Mouse (Mus musculus): ENCODE data around the gene Tmem121. TPM values are rescaled to one million over a fixed set of nuclear protein-coding genes. Genes with fewer than 3 reads are reported as not detected.

Gene Tmem121
- polyA plus RNA-seq, 1 experiment from 2014 or later = 24.5 TPM

DNA sequence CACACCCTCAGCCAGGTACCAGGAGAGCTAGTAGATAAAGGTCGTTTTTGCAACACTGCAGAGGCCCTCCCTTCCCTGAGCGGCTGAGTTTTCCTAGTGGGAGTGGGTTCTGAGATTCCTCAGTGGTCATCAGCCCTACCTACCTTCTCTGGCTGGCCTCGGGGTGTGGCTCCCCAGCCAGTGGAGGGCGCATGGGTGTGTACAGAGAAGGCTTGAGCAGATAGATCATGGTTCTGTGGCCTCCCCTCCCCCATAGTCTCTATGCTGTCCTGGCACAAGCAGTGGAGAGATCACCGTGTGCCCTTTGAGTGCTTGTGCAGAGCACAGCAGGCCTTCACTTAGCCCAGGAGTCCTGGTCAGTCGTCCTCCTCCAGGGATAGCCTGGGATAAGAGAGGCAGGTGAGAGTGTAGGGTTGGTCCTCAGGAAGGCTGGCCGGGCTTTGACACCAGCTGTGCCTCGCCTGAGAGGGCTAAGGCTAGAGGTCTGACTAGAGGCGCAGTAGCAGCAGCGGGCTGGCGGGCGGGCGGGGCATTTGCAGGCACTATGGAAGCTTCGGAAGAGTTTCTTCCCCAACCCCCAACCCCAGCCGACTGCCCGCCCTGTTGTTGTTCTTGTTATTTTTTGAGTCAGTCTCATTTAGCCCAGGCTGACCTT, 37.2 kb upstream of the Tmem121 start:
- no peak for ATAC-seq (ENCODE audit: low FRiP score, low TSS enrichment)
- H3K27ac ChIP-seq (replicated peaks; ENCODE audit: low read depth, low read length) = no peak overlapping the region
- H3K9me3 ChIP-seq (ENCODE audit: control insufficient read depth, low read length) = no peaks in the 10 kb centered on the region
- DNase-seq = no peak
- no peak overlapping the region for H3K4me2 ChIP-seq (ENCODE audit: low read length)
- no peak overlapping the region for H3K4me3 ChIP-seq (replicated peaks; ENCODE audit: low read depth, low read length)
- 30% methylated on average over 16 of the region's 16 CpGs for WGBS
- H3K36me3 ChIP-seq (ENCODE audit: control insufficient read depth, insufficient read depth, low read length) = peaks cover 24% of the 10 kb centered on the region
- no peak overlapping the region for H3K9ac ChIP-seq (replicated peaks; ENCODE audit: low read length)
- H3K27me3 ChIP-seq (ENCODE audit: control insufficient read depth, insufficient read depth, low read length) = peaks cover 10% of the 10 kb centered on the region; the same call in 1 of the 2 replicates
- peaks cover 14% of the 10 kb centered on the region for H3K4me1 ChIP-seq (ENCODE audit: control insufficient read depth, insufficient read depth, low read length)

DNA sequence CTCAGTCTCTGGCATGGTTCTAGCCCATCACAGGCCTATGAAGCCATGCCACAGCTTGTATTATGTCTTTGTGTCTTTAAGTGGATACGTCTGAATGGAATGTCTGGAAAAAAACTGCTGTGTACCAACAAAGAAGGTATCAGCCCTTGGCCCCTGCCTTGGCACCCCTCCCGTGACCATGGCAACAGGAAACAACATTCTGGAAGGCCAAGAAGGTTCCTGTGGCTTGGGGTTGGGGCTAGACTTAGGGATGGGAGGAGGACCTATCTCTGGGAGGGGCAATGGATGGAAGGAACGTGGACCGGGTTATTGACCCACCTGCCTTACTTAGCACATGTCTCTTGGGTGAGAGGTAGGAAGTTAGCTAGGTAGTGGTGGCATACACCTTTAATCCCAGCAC, 36.4 kb upstream of the Tmem121 start:
- Histone ChIP-seq H3K9me3 (ENCODE audit: control insufficient read depth, low read length) (no peaks in the 10 kb centered on the region), H3K4me1 (ENCODE audit: control insufficient read depth, insufficient read depth, low read length) (peaks cover 14% of the 10 kb centered on the region), H3K9ac (replicated peaks; ENCODE audit: low read length) (no peak overlapping the region), H3K27ac (replicated peaks; ENCODE audit: low read depth, low read length) (no peak overlapping the region), H3K36me3 (ENCODE audit: control insufficient read depth, insufficient read depth, low read length) (peaks cover 16% of the 10 kb centered on the region), H3K4me3 (replicated peaks; ENCODE audit: low read depth, low read length) (no peak overlapping the region), H3K27me3 (ENCODE audit: control insufficient read depth, insufficient read depth, low read length) (peaks cover 13% of the 10 kb centered on the region; the same call in 1 of the 2 replicates), H3K4me2 (ENCODE audit: low read length) (no peak overlapping the region)
- DNase-seq (no peak), ATAC-seq (ENCODE audit: low FRiP score, low TSS enrichment) (no peak)
- WGBS = 48% methylated on average over 4 of the region's 4 CpGs

DNA sequence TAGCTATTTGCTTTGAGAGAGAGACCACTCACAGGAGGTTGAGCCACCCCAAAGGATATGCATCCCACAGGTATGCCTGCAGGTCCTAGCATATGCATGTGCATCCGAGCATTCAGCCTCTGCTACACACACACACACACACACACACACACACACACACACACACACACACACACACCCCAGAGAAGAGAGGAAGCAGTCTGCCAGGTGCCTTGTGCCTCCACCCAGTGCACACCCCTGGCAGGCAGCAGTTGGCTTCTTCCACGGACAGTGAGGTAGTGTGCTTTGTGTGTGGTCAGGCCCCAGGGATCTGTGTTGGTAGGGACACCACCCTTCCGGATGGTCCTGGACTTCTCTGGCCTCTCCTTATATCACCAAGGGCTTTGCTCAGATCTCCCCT, 35.8 kb upstream of the Tmem121 start:
- peaks cover 10% of the 10 kb centered on the region; the same call in 1 of the 2 replicates for H3K36me3 ChIP-seq (ENCODE audit: control insufficient read depth, insufficient read depth, low read length)
- H3K9me3 ChIP-seq (ENCODE audit: control insufficient read depth, low read length) = no peaks in the 10 kb centered on the region
- peaks cover 14% of the 10 kb centered on the region for H3K4me1 ChIP-seq (ENCODE audit: control insufficient read depth, insufficient read depth, low read length)
- H3K4me3 ChIP-seq (replicated peaks; ENCODE audit: low read depth, low read length) = no peak overlapping the region
- WGBS = 76% methylated on average over 3 of the region's 3 CpGs
- no peak overlapping the region for H3K27ac ChIP-seq (replicated peaks; ENCODE audit: low read depth, low read length)
- DNase-seq (no peak), ATAC-seq (ENCODE audit: low FRiP score, low TSS enrichment) (no peak)
- H3K4me2 ChIP-seq (ENCODE audit: low read length) = no peak overlapping the region
- no peak overlapping the region for H3K9ac ChIP-seq (replicated peaks; ENCODE audit: low read length)
- H3K27me3 ChIP-seq (ENCODE audit: control insufficient read depth, insufficient read depth, low read length) = peaks cover 14% of the 10 kb centered on the region; the same call in 1 of the 2 replicates

DNA sequence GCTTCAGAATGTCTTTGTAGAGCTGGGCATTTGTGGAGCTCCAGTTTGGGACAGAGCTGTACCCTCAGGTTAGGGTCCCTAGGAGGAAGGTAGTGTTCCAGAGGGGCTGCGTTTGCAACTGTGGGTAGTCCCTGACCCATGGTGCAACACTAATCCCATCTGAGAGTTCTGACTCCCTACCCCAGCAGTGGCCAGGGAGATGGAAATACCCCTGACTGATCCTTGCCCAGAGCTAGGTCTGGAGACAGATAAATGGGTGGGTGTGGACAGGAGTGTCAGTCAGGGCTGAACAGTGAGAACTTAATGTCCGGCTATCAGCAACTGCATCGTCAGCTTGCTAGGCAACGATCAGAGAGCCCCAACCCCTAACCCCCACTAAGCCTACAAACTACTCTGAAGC, 35.1 kb upstream of the Tmem121 start:
- Histone ChIP-seq H3K4me1 (ENCODE audit: control insufficient read depth, insufficient read depth, low read length) (peaks cover 21% of the 10 kb centered on the region), H3K36me3 (ENCODE audit: control insufficient read depth, insufficient read depth, low read length) (0 out of 2 replicates have a peak, but pooled peaks cover 3% of the 10 kb centered on the region), H3K27me3 (ENCODE audit: control insufficient read depth, insufficient read depth, low read length) (peaks cover 14% of the 10 kb centered on the region; the same call in 1 of the 2 replicates), H3K27ac (replicated peaks; ENCODE audit: low read depth, low read length) (no peak overlapping the region), H3K9ac (replicated peaks; ENCODE audit: low read length) (no peak overlapping the region), H3K4me2 (ENCODE audit: low read length) (no peak overlapping the region), H3K9me3 (ENCODE audit: control insufficient read depth, low read length) (no peaks in the 10 kb centered on the region), H3K4me3 (replicated peaks; ENCODE audit: low read depth, low read length) (no peak overlapping the region)
- DNase-seq = no peak
- 73% methylated on average over 4 of the region's 4 CpGs for WGBS
- ATAC-seq (ENCODE audit: low FRiP score, low TSS enrichment) = no peak

DNA sequence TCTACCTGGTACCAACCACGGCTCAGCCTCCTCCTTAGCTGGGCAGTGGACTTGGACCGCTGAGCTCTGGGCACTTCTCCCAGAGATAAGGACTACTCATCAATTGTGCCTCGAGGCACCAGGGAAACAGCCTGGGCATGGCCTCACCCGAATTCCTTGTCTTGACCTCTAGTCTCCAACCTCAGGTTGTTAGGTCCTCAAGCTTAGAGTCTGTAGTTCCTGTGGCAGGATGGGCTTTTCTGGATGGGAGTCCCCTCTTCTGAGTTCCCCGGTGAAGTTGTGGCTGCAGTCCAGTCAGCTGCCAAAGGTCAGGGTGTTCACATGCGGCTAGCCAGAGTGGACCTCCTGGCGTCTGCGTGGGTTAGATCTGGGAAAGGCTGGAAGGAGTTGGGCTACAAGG, 34.7 kb upstream of the Tmem121 start:
- Histone ChIP-seq H3K9me3 (ENCODE audit: control insufficient read depth, low read length) (no peaks in the 10 kb centered on the region), H3K9ac (replicated peaks; ENCODE audit: low read length) (no peak overlapping the region), H3K27me3 (ENCODE audit: control insufficient read depth, insufficient read depth, low read length) (peaks cover 14% of the 10 kb centered on the region; the same call in 1 of the 2 replicates), H3K4me3 (replicated peaks; ENCODE audit: low read depth, low read length) (no peak overlapping the region), H3K27ac (replicated peaks; ENCODE audit: low read depth, low read length) (no peak overlapping the region), H3K4me2 (ENCODE audit: low read length) (no peak overlapping the region), H3K4me1 (ENCODE audit: control insufficient read depth, insufficient read depth, low read length) (peaks cover 22% of the 10 kb centered on the region), H3K36me3 (ENCODE audit: control insufficient read depth, insufficient read depth, low read length) (no peaks in the 10 kb centered on the region)
- 84% methylated on average over 8 of the region's 8 CpGs for WGBS
- ATAC-seq (ENCODE audit: low FRiP score, low TSS enrichment) = no peak
- no peak for DNase-seq

DNA sequence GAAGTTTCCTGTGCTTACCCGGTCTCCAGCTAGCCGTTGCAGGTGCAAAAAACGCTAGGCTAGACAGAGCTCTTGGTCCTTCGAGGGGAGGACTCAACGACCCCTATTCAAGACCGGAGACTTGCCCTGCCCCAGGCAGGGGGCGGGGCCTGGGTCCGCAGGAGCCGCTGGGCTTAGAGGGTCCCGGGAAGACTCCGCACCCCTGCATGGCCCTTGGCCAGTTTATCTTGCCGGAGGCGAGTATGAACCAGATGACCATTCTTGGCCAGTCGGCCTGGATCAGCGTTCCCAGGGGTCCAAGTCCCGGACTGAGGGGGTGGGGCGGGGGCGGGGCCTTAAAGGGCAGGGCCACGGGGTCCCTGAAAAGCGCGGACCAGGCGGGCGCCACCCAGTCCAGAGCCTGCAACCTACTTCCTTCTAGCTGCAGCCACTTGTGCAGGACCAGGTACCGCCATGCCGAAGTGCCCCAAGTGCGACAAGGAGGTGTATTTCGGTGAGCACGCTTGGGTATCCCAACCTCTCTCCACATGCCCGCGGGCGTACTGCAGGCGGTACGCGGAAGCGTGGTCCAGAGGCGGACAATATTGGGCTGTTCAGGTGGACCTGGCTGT, 34.0 kb upstream of the Tmem121 start:
- Histone ChIP-seq H3K27me3 (ENCODE audit: control insufficient read depth, insufficient read depth, low read length) (peaks cover 14% of the 10 kb centered on the region; the same call in 1 of the 2 replicates), H3K4me3 (replicated peaks; ENCODE audit: low read depth, low read length) (peak overlapping the region; percentile 30), H3K9me3 (ENCODE audit: control insufficient read depth, low read length) (no peaks in the 10 kb centered on the region), H3K4me2 (ENCODE audit: low read length) (peak overlapping the region; percentile 58), H3K36me3 (ENCODE audit: control insufficient read depth, insufficient read depth, low read length) (no peaks in the 10 kb centered on the region), H3K9ac (replicated peaks; ENCODE audit: low read length) (peak overlapping the region; percentile 21; the same call in 1 of the 2 replicates), H3K4me1 (ENCODE audit: control insufficient read depth, insufficient read depth, low read length) (peaks cover 18% of the 10 kb centered on the region), H3K27ac (replicated peaks; ENCODE audit: low read depth, low read length) (no peak overlapping the region)
- no peak for ATAC-seq (ENCODE audit: low FRiP score, low TSS enrichment)
- 1% methylated on average over 36 of the region's 36 CpGs for WGBS
- DNase-seq = peak; percentile 47

DNA sequence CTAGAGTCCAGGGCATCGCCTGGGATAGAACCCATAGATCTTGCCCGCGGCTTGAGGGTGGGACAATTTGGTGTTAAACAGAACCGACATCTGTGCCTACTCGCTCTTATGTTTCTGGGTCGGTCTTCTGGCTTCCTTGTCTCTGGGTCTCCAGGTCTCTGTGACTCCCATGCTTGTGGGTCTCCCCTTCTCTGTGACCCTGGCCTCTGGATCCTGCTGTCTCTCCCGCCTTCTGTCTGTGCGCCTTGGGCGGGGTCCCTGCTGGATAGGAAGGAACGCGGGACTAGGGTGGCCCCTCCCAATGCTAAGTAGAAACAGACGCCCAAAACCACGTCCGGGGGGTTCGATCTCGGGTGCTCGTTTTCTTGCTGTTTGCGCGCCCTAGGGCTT, 33.5 kb upstream of the Tmem121 start:
- peaks cover 14% of the 10 kb centered on the region; the same call in 1 of the 2 replicates for H3K27me3 ChIP-seq (ENCODE audit: control insufficient read depth, insufficient read depth, low read length)
- ATAC-seq (ENCODE audit: low FRiP score, low TSS enrichment) = no peak
- peaks cover 20% of the 10 kb centered on the region for H3K4me1 ChIP-seq (ENCODE audit: control insufficient read depth, insufficient read depth, low read length)
- no peak for DNase-seq
- H3K9ac ChIP-seq (replicated peaks; ENCODE audit: low read length) = no peak overlapping the region; the same call in 1 of the 2 replicates
- WGBS = 32% methylated on average over 19 of the region's 19 CpGs
- peak overlapping the region; percentile 58 for H3K4me2 ChIP-seq (ENCODE audit: low read length)
- no peak overlapping the region for H3K27ac ChIP-seq (replicated peaks; ENCODE audit: low read depth, low read length)
- no peaks in the 10 kb centered on the region for H3K9me3 ChIP-seq (ENCODE audit: control insufficient read depth, low read length)
- H3K36me3 ChIP-seq (ENCODE audit: control insufficient read depth, insufficient read depth, low read length) = no peaks in the 10 kb centered on the region
- H3K4me3 ChIP-seq (replicated peaks; ENCODE audit: low read depth, low read length) = peak overlapping the region; percentile 30

DNA sequence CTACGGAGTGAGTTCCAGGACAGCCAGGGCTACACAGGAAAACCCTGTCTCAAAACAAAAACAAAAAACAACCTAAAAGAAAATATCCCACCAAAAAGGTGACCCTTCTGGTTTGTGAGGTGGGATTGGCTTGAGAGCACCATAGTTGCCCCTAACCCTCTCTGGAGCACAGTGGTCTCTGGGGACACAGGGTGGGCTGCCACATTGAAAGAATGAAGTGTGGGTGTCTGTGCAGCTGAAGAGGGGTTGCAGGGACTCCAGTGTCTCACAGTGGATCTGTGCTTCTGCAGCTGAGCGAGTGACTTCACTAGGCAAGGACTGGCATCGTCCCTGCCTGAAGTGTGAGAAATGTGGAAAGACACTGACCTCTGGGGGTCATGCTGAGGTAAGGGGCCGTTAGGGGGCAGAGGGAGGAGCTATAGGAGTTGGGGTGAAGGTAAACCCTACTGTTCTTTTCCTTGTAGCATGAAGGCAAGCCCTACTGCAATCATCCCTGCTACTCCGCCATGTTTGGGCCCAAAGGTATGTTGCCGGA, 32.7 kb upstream of the Tmem121 start:
- Histone ChIP-seq H3K36me3 (ENCODE audit: control insufficient read depth, insufficient read depth, low read length) (no peaks in the 10 kb centered on the region), H3K9ac (replicated peaks; ENCODE audit: low read length) (no peak overlapping the region), H3K27ac (replicated peaks; ENCODE audit: low read depth, low read length) (no peak overlapping the region), H3K4me3 (replicated peaks; ENCODE audit: low read depth, low read length) (no peak overlapping the region), H3K4me2 (ENCODE audit: low read length) (no peak overlapping the region), H3K9me3 (ENCODE audit: control insufficient read depth, low read length) (no peaks in the 10 kb centered on the region), H3K27me3 (ENCODE audit: control insufficient read depth, insufficient read depth, low read length) (peaks cover 14% of the 10 kb centered on the region; the same call in 1 of the 2 replicates), H3K4me1 (ENCODE audit: control insufficient read depth, insufficient read depth, low read length) (peaks cover 20% of the 10 kb centered on the region)
- DNase-seq (no peak), ATAC-seq (ENCODE audit: low FRiP score, low TSS enrichment) (no peak)
- WGBS = 77% methylated on average over 6 of the region's 6 CpGs
